Mouse (Mus musculus) embryo, embryonic 10 days (tissue): ENCODE results near the gene Wnt10a.
A peak's percentile ranks its signal among the peaks of the same experiment; 100 is the strongest.

Experiments
- DNase-seq: peaks from one replicate; pipeline ENCODE4 v3.0.0-alpha.2; 2015; ENCODE audit warnings: low spot score

Gene Wnt10a

DNA sequence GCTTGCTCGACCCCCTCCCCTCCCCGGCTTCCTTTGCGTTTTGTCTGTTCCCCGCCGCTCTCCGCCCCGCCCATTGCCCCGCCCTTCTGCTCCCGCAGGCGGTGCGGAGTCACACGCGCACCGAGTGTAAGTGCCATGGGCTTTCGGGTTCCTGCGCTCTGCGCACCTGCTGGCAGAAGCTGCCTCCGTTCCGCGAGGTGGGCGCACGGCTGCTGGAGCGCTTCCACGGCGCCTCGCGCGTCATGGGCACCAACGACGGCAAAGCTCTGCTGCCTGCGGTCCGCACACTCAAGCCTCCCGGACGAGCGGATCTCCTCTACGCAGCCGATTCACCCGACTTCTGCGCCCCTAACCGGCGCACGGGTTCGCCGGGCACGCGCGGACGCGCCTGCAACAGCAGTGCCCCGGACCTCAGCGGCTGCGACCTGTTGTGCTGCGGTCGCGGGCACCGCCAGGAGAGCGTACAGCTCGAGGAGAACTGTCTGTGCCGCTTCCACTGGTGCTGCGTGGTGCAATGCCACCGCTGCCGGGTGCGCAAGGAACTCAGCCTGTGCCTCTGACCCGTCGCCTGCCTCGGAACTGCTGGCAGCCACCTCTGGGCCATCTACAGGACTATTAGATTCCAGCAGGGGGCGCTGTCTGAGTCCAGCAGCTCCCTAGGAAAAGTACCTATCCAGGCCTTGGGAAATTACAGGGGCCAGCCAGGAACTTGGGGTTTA is 7.1 kb upstream of the Wnt10a start:
- peak; percentile 69 for DNase-seq

GRCm38 (mm10) chr1:74787846-74788245 is 3.5 kb upstream of the Wnt10a start:
- peak; percentile 85 for DNase-seq

- DNase-seq: no peak
Measured at GRCm38 (mm10) chr1:74788603-74789176, 2.6 kb upstream of the Wnt10a start.

DNA sequence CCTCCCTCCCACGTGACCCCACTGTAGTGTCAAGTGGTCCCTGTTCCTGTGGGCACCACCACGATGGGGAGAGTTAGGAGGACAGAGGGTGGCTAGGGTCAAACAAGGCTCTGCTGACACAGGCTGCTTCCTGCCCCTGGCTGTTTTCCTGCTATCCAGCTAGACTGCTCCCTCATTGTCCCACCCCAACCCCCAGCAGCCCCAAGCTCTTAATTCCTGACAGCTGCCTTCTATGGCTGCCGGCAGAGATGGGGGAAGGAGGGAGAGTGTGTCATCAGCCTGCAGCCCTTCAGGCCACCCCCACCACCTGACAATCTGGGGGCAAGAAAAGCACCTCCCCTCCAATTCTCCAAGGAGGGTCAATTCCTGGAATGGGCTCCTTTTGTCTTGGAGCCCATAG is 1.2 kb upstream of the Wnt10a start:
- DNase-seq: no peak

GRCm38 (mm10) chr1:74792831-74793660 is 1.7 kb downstream of the Wnt10a start:
- DNase-seq: no peak

GRCm38 (mm10) chr1:74794487-74795144 is 3.3 kb downstream of the Wnt10a start:
- peak; percentile 49 for DNase-seq

DNA sequence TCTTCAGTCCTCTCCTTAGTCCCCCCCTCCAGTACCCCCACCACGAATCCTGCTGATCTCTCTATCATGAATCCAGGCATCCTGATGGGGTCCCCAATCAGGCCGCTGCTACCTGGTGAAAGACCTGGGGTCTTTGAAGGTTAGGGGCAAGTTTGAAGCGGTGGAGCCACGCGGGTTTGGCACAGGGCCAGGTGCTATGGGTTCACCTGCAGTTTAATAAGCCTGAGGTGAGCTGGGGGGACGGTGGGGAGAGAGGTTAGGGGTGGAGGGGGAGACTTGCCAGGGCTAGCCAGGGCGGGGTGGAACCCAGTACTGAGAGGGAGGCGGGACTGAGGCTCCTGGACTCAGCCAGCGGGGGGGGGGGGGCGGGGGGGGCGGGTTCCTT is 3.8 kb downstream of the Wnt10a start:
- no peak for DNase-seq

- peak; percentile 81 for DNase-seq
Measured at GRCm38 (mm10) chr1:74797459-74797858, 6.1 kb downstream of the Wnt10a start.

- DNase-seq: peak; percentile 35
Measured at GRCm38 (mm10) chr1:74800424-74800888, 9.1 kb downstream of the Wnt10a start.

DNA sequence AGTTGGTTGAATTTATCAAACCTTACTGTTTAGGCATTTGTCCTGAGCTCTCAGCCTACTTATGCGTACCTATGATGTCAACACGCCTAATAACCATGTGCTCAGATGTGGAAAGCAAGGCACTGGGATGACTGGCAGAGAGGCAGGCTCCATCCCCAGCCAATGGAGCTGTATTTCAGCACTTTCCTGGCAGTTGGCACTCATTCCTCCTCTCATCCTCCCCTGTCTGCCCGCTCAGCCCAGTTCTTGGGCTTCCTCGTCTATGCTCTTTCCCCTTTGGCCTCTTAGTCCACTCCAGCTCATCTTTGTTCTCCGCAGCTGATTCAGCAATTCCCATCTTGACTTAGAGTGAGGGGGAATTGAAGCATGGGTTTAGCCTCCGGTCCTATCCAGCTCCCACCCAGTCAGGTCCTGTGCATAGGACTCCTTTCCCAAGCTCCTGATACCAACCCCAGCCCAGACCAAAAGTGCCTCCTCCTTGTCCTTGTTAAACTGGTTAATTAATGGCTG is 10.4 kb downstream of the Wnt10a start:
- DNase-seq: no peak

- peak; percentile 88 for DNase-seq
Measured at GRCm38 (mm10) chr1:74802795-74803656, 11.7 kb downstream of the Wnt10a start.

DNA sequence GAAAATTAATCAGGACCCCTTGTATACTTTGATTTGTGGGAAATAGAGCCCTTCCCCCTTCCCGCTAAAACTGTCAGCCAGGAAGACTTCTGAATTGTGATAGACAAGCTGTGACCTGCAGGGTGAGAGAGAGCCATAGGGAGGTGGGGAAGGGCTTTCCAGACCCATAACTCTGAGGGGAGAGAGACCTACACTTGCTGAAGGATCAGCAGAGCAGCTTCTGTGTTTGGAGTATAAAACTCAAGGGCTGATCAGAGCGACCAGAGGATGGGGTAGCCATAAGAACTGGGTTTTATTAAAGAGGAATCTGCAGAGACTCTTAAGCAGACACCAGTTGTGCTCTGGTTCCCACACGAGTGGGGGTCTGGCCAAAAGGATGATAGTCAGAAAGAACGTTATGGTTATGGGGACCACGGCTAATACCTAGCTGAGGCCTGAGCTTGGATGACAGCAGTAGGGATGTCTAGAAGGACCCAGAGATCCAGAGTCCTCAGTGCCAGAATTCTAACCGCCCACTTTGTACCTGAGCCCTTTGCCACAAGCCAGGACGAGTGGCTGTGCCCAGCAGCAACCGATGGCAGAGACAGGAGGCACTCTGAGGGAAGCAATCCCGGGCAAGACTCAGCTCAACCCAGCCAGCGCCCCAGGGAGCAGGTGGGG is 13.0 kb downstream of the Wnt10a start:
- DNase-seq: no peak

- DNase-seq: no peak
Measured at GRCm38 (mm10) chr1:74805340-74805835, 14.1 kb downstream of the Wnt10a start.

DNA sequence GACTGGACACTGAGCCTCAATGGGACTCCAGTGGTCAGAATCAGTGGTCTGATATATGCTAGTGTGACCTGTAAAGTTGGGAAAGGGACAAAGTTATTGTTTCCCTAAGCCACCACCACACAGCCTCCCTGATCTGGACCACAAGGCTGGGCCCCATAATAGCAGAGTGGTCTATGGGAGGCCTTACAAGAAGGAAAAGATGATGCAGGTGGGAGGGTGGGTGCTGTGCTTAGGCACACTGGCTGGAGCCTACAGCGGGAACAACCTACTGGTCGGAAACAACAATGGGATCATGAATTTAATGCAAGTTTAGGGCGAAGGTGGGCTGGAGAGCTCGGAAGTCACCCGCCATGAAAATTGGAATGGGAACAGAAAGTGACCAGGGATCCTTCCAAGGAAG is 14.5 kb downstream of the Wnt10a start:
- no peak for DNase-seq

DNA sequence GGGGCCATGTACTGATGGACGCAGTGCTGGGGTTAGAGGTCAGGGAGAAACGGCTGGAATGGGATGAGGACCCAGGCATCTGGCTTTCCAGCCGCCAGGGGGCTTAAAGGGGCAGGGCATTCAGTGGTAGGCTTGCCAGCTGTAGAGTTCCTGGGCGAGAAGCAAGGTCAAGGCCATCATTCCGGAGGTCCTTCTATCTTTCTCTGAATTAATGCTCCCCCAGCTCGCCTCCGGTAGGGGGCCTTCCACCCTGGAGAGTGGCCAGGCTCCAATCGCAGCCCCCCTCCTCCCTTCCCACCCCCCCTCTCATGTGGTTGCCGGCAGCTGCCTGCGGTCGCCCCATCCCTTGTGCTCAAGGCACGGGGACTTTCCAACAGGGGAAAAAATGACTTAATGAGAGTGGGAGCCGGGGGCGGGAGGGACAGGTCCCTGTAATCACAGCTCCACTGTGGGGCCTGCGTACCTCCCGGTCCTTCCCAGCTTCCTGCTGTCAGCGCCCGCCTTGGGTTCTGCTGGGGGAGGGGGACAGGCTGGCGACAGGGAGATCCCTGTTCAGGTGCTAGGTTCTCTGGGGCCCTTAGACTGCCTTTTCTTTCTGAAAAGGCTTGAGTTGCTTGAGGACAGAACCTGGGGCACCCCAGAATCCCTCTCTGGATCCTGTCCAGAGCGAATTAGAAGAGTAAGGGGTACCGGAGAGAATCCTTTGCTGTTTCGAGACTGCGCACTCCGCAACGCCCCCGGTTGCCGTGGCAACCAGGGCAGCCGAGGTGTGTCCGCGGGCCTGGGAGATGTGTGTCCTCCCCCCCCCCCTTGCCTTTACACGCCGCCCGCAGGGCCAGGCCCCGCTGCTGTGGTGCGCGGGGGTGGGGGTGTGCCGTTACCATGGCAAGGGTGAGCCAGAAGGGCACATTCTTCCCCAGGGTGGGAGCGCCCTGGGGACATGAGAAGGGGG is 15.3 kb downstream of the Wnt10a start:
- peak; percentile 71 for DNase-seq

DNA sequence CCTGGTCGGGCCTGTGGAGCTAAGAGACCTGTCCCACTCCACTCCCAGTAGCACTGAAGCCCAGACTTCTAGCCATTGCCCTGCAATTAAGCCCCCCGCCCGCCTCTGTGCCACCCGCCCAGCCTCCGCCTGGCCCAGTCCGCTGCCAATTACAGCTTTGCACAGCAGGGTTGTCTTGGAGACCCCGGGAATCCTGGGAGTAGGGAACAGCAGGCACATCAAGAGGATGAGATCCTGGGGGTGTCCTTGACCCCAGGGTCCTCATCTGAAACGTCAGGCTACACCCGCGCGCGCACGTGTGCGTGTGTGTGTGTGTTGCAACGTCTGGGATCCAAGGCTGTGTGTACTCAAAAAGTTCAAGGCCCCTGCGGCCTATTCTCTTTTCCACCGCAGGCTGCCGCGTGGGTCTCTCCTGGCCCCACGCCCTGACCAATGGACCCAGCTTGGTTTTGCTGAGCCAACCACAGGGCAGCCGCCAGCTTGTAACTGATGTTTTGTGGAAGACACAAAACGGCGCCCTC is 16.3 kb downstream of the Wnt10a start:
- no peak for DNase-seq

- DNase-seq: peak; percentile 99
Measured at GRCm38 (mm10) chr1:74808078-74808477, 16.8 kb downstream of the Wnt10a start.

DNA sequence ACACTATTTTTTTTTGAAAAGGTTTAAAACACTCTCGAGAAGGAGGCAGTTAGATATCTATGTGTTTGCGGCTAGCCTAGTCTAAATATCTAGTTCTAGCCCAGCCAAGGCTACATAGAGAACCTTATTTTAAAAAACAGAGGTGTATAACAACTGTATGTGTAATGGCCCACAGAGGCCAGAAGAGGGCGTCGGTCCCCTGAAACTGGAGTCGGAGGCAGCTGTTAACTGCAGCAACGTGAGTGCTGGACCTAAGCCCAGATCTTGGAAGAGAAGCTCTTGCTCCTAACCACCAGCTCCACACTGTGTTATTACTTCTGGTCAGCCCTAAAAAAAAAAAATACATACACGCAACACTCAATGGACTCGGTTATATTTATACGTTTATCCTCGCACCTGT is 17.7 kb downstream of the Wnt10a start:
- no peak for DNase-seq
